Mouse (Mus musculus) embryo, embryonic 10 days (tissue): Measurements from ENCODE around the gene Hoxb5.

Experiments
- DNase-seq: peaks from one replicate; pipeline ENCODE4 v3.0.0-alpha.2; 2015; ENCODE audit warnings: low spot score

Hoxb5 gene

GRCm38 (mm10) chr11:96302381-96303150 lies 570 bp upstream of the Hoxb5 start:
- DNase-seq, result no peak

GRCm38 (mm10) chr11:96304381-96305195 lies 1.5 kb downstream of the Hoxb5 start:
- DNase-seq, result peak; percentile 54

GRCm38 (mm10) chr11:96305505-96306182 lies 2.5 kb downstream of the Hoxb5 start:
- DNase-seq, result no peak

- no peak for DNase-seq
Measured at GRCm38 (mm10) chr11:96306183-96306907, 3.2 kb downstream of the Hoxb5 start.

- DNase-seq, result peak; percentile 84
Measured at GRCm38 (mm10) chr11:96306908-96307269, 3.8 kb downstream of the Hoxb5 start.

GRCm38 (mm10) chr11:96308763-96309162 lies 5.6 kb downstream of the Hoxb5 start:
- DNase-seq, result no peak

- DNase-seq, result peak; percentile 60
Measured at GRCm38 (mm10) chr11:96309288-96309687, 6.2 kb downstream of the Hoxb5 start.

- DNase-seq, result peak; percentile 62
Measured at GRCm38 (mm10) chr11:96310183-96310938, 7.2 kb downstream of the Hoxb5 start.

GRCm38 (mm10) chr11:96311097-96311496 lies 8.0 kb downstream of the Hoxb5 start:
- no peak for DNase-seq

GRCm38 (mm10) chr11:96311520-96312417 lies 8.6 kb downstream of the Hoxb5 start:
- DNase-seq, result peak; percentile 90

- no peak for DNase-seq
Measured at GRCm38 (mm10) chr11:96313134-96313533, 10.0 kb downstream of the Hoxb5 start.

GRCm38 (mm10) chr11:96313806-96314428 lies 10.8 kb downstream of the Hoxb5 start:
- no peak for DNase-seq

GRCm38 (mm10) chr11:96314671-96315343 lies 11.7 kb downstream of the Hoxb5 start:
- DNase-seq, result peak; percentile 57

- DNase-seq, result no peak
Measured at GRCm38 (mm10) chr11:96315344-96315681, 12.2 kb downstream of the Hoxb5 start.

- no peak for DNase-seq
Measured at GRCm38 (mm10) chr11:96316696-96317607, 13.8 kb downstream of the Hoxb5 start.

GRCm38 (mm10) chr11:96317608-96318367 lies 14.7 kb downstream of the Hoxb5 start, which contains the start of gene Hoxb4:
TSS of gene Hoxb4 (plus strand) at chr11:96318267.
- peak; percentile 78 for DNase-seq

- peak; percentile 89 for DNase-seq
Measured at GRCm38 (mm10) chr11:96318368-96319070, 15.4 kb downstream of the Hoxb5 start.
